Mouse (Mus musculus) frontal cortex, postnatal 10 days (tissue): ENCODE results near the gene Fubp1.

Experiments
- DNase-seq, 2 experiments: peaks; one replicate each; pipeline ENCODE4 v3.0.0; 2022; ENCODE audit warnings: low spot score in 2 of 2, mixed read lengths in 1 of 2

Fubp1 gene

DNA sequence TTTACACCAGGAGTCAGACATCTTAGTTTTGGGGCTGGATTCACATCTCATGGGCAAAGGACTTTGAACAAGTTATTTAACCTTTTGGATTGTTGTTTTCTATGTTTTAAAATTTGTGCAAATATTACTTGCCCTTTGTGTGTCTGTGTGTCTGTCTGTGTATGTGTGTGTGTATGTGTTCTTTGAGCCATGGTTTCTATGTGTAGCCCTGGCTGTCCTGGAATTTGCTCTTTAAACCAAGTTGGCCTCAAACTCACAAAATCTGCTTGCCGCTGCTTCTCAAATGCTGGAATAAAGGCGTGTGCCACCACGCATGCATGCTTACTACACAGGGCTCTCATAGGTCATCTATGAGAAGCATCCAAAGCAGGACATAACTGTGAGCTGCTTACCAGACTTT is 66.7 kb downstream of the Fubp1 start:
- DNase-seq: no peak

DNA sequence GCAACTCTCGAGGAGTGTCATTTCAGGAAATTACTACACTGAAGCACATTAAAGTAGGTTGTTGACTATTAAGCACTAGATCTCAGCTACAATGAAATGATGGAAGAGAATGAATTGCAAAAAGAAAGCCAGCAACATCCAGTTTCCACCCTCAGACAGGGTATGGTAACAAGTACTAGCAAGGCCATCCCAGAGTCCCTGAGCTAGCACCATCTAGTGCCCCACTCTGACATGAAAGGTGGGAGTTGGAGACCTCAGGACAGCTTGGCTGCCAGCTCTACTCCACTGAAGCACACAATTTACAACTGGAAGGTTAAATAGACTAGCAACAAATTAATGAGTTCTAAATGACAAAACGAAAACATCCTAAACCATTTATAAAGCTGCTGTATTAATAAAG is 67.7 kb downstream of the Fubp1 start:
- DNase-seq: no peak

DNA sequence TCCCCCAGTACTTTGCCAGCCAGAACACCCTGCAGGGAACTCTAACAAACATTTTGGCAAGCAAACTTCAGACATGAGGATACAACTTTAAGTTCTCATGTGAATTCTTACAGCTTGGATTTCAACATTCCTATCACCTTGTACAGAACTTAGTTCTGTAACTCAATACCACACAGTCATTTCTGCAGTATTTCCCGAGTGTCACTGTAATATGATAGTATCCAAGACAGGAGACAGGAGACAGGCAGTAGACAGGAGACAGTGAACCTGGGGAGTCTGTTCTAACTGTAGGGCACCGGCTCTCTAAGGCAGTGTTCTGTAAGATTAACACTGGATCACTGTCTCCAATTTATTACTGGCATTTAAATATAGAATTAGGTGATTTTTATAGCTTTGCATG is 68.2 kb downstream of the Fubp1 start:
- DNase-seq: no peak

DNA sequence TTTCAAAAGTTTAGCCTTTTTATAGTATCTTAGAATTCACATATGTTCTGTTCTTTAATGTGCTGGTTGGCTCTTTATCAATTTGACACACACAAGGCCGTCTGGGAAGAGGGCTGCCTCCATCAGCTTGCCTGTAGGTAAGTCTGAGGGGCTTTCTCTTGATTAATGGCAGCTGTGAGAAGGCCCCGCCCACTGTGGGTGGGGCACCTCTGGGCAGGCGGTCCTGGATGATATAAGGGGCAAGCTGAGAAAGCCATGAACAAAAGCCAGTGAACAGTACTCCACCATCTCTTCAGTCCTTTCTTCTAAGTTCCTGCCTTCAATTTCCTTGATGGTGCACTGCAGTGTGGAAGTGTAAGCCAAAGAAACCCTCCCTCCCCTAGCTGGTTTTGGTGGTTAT is 71.9 kb downstream of the Fubp1 start:
- no peak for DNase-seq

DNA sequence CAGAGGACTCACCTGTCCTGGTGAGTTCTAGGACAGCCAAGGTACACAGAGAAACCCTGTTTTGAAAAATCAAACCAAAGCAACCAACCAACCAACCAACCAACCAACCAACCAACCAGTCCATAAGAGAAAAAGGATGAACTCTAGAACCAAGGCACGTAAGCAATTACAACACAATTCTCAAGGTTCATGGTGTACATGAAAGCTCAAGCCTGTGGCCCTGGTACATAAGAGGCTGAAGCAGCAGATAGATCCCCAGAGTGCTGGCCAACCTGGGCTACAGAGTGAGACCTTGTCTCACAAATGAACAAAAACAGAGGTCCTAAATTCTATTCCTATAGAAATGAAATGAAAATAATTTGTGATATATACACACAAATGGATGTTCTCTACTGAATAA is 74.1 kb downstream of the Fubp1 start:
- DNase-seq: no peak

DNA sequence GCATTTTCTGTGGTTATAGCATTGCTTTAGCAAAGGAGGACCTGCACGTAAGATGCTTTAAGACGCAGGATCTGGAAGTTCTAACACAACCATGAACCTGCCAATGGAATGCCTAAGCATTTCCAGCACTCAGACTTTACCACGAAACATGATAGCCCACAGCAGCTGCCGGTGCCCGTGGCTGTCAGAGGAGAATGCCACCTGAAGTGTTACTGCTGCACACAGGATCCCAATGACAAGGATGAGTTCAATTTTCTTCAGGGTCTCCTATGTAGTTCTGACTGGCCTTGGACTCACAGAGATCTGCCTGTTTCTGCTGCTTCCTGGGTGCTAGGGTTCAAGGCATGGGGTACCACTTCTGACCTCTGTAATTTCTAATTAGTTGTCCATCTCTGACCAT is 74.5 kb downstream of the Fubp1 start:
- DNase-seq: no peak
